Mouse (Mus musculus): ENCODE measurements at regions not wholly inside any gene's neighbourhood (a gene's known extent, or its start where the extent isn't known, plus 50 kb on each side); places are given as distances from the start of the nearest gene placed in this dataset.

DNA sequence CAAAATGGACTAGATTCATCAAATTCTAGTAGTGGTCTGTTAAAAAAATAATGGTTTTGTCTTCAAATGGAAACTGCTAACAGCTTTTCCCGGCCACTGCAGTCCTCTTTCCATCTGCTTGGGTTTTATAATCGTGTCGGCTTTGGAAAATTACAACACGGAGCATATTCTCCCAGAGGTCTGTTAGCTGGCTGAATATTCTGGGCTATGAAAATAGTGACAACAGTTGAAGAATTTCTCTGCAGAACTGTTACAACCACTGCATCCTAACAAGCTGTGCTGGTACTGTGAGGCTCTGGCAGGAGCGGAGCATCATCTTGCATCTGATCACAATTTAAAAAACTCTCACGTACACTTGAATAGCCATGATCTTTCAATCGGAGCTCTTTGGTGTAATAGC lies 98.0 kb upstream of the Bod1l start:
- no peak for TF ChIP-seq CTCF (IDR thresholded peaks at IDR 0.05; ENCODE audit: insufficient read depth, low read length)
- no peak for TF ChIP-seq POLR2A (IDR thresholded peaks at IDR 0.05; ENCODE audit: borderline replicate concordance, extremely low read depth, low read depth, low read length)
